Mouse (Mus musculus): ENCODE measurements at regions not wholly inside any gene's neighbourhood (a gene's known extent, or its start where the extent isn't known, plus 50 kb on each side); places are given as distances from the start of the nearest gene placed in this dataset.
A peak's percentile ranks its signal among the peaks of the same experiment; 100 is the strongest.

- Histone ChIP-seq H3K4me3 (ENCODE audit: insufficient read depth, low read length) (no peak overlapping the region), H3K27ac (ENCODE audit: insufficient read depth, low read depth, low read length) (no peak overlapping the region), H3K4me1 (ENCODE audit: control insufficient read depth, insufficient read depth, low read length) (peaks cover 24% of the 10 kb centered on the region)
- TF ChIP-seq POLR2A (IDR thresholded peaks at IDR 0.05; ENCODE audit: borderline replicate concordance, low read depth, low read length) = no peak
Observed at GRCm38 (mm10) chr10:67652300-67652699, 103.5 kb upstream of the Ado start.

- Histone ChIP-seq H3K4me3 (ENCODE audit: insufficient read depth, low read length) (no peak overlapping the region), H3K4me1 (ENCODE audit: control insufficient read depth, insufficient read depth, low read length) (peaks cover 29% of the 10 kb centered on the region), H3K27ac (ENCODE audit: insufficient read depth, low read depth, low read length) (no peak overlapping the region)
- no peak for TF ChIP-seq CTCF (IDR thresholded peaks at IDR 0.05; ENCODE audit: low read depth, low read length)
- TF ChIP-seq POLR2A (IDR thresholded peaks at IDR 0.05; ENCODE audit: borderline replicate concordance, low read depth, low read length) = no peak
Observed at GRCm38 (mm10) chr10:67651386-67651785, 102.6 kb upstream of the Ado start.

DNA sequence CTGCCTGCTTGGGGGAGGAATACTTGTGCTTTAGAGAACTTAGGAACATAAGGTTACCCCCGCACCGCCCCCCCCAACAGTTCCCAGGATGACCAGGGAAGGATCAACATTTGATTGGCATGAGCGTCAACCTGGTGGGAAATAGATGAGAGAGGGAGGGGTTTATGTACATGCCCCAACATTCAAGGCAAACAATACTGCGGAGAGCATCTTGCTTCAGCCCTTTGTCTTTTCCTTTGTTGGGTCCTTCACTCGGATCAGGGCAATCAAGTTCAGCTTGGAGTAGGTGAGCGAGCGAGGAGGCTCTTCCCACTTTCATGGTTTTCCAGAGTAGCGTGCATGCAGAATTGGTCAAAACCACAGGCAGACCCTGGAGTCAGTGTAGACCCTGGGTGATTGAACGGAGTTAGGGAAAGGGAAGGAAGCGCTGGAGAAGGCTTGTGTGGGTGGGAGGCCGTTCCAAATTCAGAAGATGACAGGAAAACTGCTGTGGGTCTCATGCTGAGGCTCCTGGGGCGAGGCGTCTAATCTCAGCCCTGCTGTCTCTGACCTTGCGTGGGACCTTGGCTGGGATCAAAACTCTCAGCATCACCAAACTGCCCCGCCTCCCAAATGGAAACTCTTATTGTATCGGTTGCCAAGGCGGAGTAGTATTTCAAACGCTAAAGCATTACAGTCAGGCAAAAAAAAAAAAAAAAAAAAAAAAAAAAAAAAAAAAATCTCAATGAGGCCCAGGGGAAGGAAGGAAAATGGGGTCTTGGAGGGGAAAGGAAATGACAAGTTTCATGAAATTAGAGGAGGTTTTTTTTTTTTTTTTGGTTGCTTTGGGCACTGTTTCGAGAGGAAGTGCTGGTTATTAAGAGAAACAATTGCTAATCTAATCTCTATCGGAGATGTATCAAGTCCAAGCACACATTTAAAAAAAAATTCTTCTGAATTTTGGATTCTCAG, 99.3 kb upstream of the Ado start:
- no peak overlapping the region for H3K4me3 ChIP-seq (ENCODE audit: insufficient read depth, low read length)
- peaks cover 50% of the 10 kb centered on the region for H3K4me1 ChIP-seq (ENCODE audit: control insufficient read depth, insufficient read depth, low read length)
- TF ChIP-seq POLR2A (IDR thresholded peaks at IDR 0.05; ENCODE audit: borderline replicate concordance, low read depth, low read length) (no peak), CTCF (IDR thresholded peaks at IDR 0.05; ENCODE audit: low read depth, low read length) (no peak)
- H3K27ac ChIP-seq (ENCODE audit: insufficient read depth, low read depth, low read length) = no peak overlapping the region

- Histone ChIP-seq H3K4me3 (ENCODE audit: insufficient read depth, low read length) (no peak overlapping the region), H3K27ac (ENCODE audit: insufficient read depth, low read depth, low read length) (no peak overlapping the region), H3K4me1 (ENCODE audit: control insufficient read depth, insufficient read depth, low read length) (peaks cover 46% of the 10 kb centered on the region)
- TF ChIP-seq POLR2A (IDR thresholded peaks at IDR 0.05; ENCODE audit: borderline replicate concordance, low read depth, low read length) (no peak), CTCF (IDR thresholded peaks at IDR 0.05; ENCODE audit: low read depth, low read length) (no peak)
Observed at GRCm38 (mm10) chr10:67646659-67647559, 98.2 kb upstream of the Ado start.

- H3K4me1 ChIP-seq (ENCODE audit: control insufficient read depth, insufficient read depth, low read length) = peaks cover 42% of the 10 kb centered on the region
- no peak overlapping the region for H3K27ac ChIP-seq (ENCODE audit: insufficient read depth, low read depth, low read length)
- TF ChIP-seq CTCF (IDR thresholded peaks at IDR 0.05; ENCODE audit: low read depth, low read length) (no peak), POLR2A (IDR thresholded peaks at IDR 0.05; ENCODE audit: borderline replicate concordance, low read depth, low read length) (no peak)
- no peak overlapping the region for H3K4me3 ChIP-seq (ENCODE audit: insufficient read depth, low read length)
Observed at GRCm38 (mm10) chr10:67645821-67646220, 97.1 kb upstream of the Ado start.

- no peak for TF ChIP-seq POLR2A (IDR thresholded peaks at IDR 0.05; ENCODE audit: borderline replicate concordance, low read depth, low read length)
- no peak overlapping the region for H3K4me3 ChIP-seq (ENCODE audit: insufficient read depth, low read length)
- peaks cover 46% of the 10 kb centered on the region for H3K4me1 ChIP-seq (ENCODE audit: control insufficient read depth, insufficient read depth, low read length)
- H3K27ac ChIP-seq (ENCODE audit: insufficient read depth, low read depth, low read length) = peak overlapping the region; percentile 61
Observed at GRCm38 (mm10) chr10:67644280-67644679, 95.5 kb upstream of the Ado start.

DNA sequence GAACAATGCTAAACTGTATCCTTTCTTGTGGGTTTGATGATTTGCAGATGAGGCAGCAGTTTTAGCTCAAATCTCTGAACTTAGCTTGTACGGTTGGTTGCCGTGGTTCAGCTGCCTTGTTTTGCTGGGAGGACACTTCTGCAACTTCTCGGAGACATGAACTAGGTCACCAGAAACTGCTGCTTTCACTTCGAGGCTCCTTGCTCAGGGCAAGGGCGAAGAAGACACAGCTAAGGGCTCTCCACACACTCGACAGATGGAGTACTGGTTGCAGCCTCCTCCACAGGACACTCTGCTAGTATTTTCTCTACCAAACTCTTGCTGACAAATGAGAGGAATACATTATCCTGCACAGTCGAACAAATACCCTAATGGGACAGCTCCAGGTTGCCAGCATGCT, 94.9 kb upstream of the Ado start:
- Histone ChIP-seq H3K4me1 (ENCODE audit: control insufficient read depth, insufficient read depth, low read length) (peaks cover 44% of the 10 kb centered on the region), H3K4me3 (ENCODE audit: insufficient read depth, low read length) (no peak overlapping the region), H3K27ac (ENCODE audit: insufficient read depth, low read depth, low read length) (peak overlapping the region; percentile 37)
- TF ChIP-seq CTCF (IDR thresholded peaks at IDR 0.05; ENCODE audit: low read depth, low read length) (no peak), POLR2A (IDR thresholded peaks at IDR 0.05; ENCODE audit: borderline replicate concordance, low read depth, low read length) (no peak)

DNA sequence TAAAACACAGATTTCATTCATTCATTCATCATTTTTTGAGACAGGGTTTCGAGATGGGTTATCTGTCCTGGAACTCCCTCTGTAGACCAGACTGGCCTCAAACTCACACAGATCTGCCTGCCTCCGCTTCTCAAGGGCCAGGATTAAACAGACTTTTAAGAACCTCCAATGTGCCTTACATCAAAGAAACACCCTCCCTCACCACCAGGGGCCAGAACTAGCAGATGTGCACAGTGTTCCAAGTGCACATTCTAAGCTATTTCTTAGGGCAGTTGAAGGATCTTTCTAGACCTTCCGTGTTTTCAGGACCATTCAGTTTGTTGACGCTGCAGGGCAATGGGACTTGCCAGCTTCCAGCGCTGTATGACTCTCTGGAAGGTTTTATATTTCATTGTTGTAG, 88.6 kb upstream of the Ado start:
- TF ChIP-seq CTCF (IDR thresholded peaks at IDR 0.05; ENCODE audit: low read depth, low read length) (no peak), POLR2A (IDR thresholded peaks at IDR 0.05; ENCODE audit: borderline replicate concordance, low read depth, low read length) (no peak)
- Histone ChIP-seq H3K4me3 (ENCODE audit: insufficient read depth, low read length) (no peak overlapping the region), H3K27ac (ENCODE audit: insufficient read depth, low read depth, low read length) (no peak overlapping the region), H3K4me1 (ENCODE audit: control insufficient read depth, insufficient read depth, low read length) (peaks cover 9% of the 10 kb centered on the region)

DNA sequence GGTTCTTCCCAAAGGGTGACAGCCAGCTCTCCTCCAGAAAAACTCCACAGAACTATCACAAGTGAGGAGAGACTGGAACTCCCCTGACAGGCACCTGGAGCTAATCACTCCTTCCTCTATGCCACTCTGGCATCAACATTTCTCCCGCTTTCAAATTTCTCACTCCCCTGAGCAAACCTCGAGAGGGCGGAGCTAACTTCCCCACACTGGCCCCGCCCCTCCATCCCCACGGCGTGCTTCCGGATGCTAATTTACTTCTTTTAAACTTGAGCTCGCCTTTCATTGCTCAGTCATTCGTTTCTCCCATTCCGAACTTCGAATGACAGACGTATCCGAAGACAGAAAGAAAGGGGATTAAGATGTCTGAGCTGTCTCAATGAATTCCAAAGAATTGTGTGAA, 87.8 kb upstream of the Ado start:
- no peak overlapping the region for H3K27ac ChIP-seq (ENCODE audit: insufficient read depth, low read depth, low read length)
- H3K4me1 ChIP-seq (ENCODE audit: control insufficient read depth, insufficient read depth, low read length) = peaks cover 9% of the 10 kb centered on the region
- no peak overlapping the region for H3K4me3 ChIP-seq (ENCODE audit: insufficient read depth, low read length)
- TF ChIP-seq POLR2A (IDR thresholded peaks at IDR 0.05; ENCODE audit: borderline replicate concordance, low read depth, low read length) = no peak
- no peak for TF ChIP-seq CTCF (IDR thresholded peaks at IDR 0.05; ENCODE audit: low read depth, low read length)

DNA sequence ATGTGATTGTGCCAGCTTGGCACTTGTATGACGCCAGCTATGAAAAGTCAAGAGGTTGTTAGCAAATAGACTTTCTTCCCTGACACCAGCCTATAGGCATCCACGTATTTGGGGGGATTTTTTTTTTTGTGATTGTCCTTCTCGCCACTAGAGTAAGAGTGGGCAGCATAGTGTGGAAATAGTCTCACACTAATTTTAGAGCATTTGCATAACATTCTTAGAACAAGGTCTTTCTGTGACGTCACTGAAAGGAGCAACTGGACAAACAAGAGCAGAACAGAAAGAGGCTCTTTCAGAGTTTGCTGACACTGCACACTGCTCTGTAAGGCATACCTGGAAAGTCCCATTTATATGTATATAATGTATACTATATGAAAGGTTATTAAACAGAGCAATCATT, 86.0 kb upstream of the Ado start:
- Histone ChIP-seq H3K4me1 (ENCODE audit: control insufficient read depth, insufficient read depth, low read length) (peaks cover 3% of the 10 kb centered on the region; the same call in 1 of the 2 replicates), H3K4me3 (ENCODE audit: insufficient read depth, low read length) (no peak overlapping the region), H3K27ac (ENCODE audit: insufficient read depth, low read depth, low read length) (no peak overlapping the region)
- TF ChIP-seq CTCF (IDR thresholded peaks at IDR 0.05; ENCODE audit: low read depth, low read length) (no peak), POLR2A (IDR thresholded peaks at IDR 0.05; ENCODE audit: borderline replicate concordance, low read depth, low read length) (no peak)

Data from bone marrow macrophage, adult 2 months (primary cell).